In genomic region chr3:96195616-96196313, GRCm38 (mm10) we compare ENCODE assay signal across 11 mouse cellular contexts. TPM values are rescaled to one million over a fixed set of nuclear protein-coding genes. Genes with fewer than 3 reads are reported as not detected.
DNase-seq lines count a peak whose midpoint lies in the region; ATAC-seq and TF ChIP-seq lines count a peak whose summit lies in the region.
"Had no signal": no experiment of that assay in that cellular context is flagged by ENCODE, and none has a peak within 500 bp of the region (broad histone marks: within the 10 kb centered on the region; RNA-seq: fewer than 3 reads in every experiment).

No protein-coding gene starts in this region.

- 0 out of 2 replicates have a peak overlapping the region, but pooled peaks have one; percentile 68 for H3K4me3 ChIP-seq in intestine, embryonic 14.5 days (ENCODE audit: low read depth, low read length)
- H3K4me3 ChIP-seq in intestine, postnatal 0 days (ENCODE audit: low read depth, low read length): no peak overlapping the region
- peak overlapping the region; percentile 94 for H3K4me3 ChIP-seq in E14TG2a.4 (replicated peaks; ENCODE audit: low read length)
- H3K4me3 ChIP-seq in cortical plate, adult 2 months (ENCODE audit: insufficient read depth, low read length): no peak overlapping the region
- H3K4me3 ChIP-seq in liver, embryonic 13.5 days (replicated peaks): no peak overlapping the region; the same call in 1 of the 2 replicates

- H3K36me3 ChIP-seq in intestine, embryonic 14.5 days (ENCODE audit: control insufficient read depth, insufficient read depth, low read length): no peaks in the 10 kb centered on the region
- H3K36me3 ChIP-seq in intestine, postnatal 0 days (ENCODE audit: control insufficient read depth, insufficient read depth): no peaks in the 10 kb centered on the region
- H3K36me3 ChIP-seq in E14TG2a.4 (ENCODE audit: insufficient read depth, low read length): no peaks in the 10 kb centered on the region
- H3K36me3 ChIP-seq in liver, embryonic 13.5 days: peaks cover 6% of the 10 kb centered on the region; the same call in 1 of the 2 replicates
- H3K36me3 ChIP-seq: embryonic facial prominence, embryonic 12.5 days had no signal

- TF ChIP-seq POLR2A in cortical plate, adult 2 months (IDR thresholded peaks at IDR 0.05; ENCODE audit: extremely low read depth, insufficient read depth, low read length): no peak

- no peak for ATAC-seq in intestine, embryonic 14.5 days (replicated peaks; ENCODE audit: low FRiP score, low TSS enrichment, low read depth)
- no peak for ATAC-seq in intestine, postnatal 0 days
- ATAC-seq in liver, embryonic 13.5 days (ENCODE audit: low read depth): no peak
- no peak for ATAC-seq in erythroblast, adult 5-6 weeks (replicated peaks; ENCODE audit: low FRiP score, poor library complexity, severe bottlenecking)
- ATAC-seq in activated CD4-positive, CD25-positive, alpha-beta regulatory T cell, adult 4 months: no peak

- H3K9me3 ChIP-seq in intestine, embryonic 14.5 days (ENCODE audit: control insufficient read depth, low read length): no peaks in the 10 kb centered on the region
- no peaks in the 10 kb centered on the region for H3K9me3 ChIP-seq in intestine, postnatal 0 days (ENCODE audit: control insufficient read depth)
- H3K9me3 ChIP-seq in E14TG2a.4 (ENCODE audit: low read length): no peaks in the 10 kb centered on the region
- peaks cover 4% of the 10 kb centered on the region for H3K9me3 ChIP-seq in liver, embryonic 13.5 days (replicated peaks)
- H3K9me3 ChIP-seq: embryonic facial prominence, embryonic 12.5 days had no signal

- H3K4me1 ChIP-seq in intestine, embryonic 14.5 days (replicated peaks; ENCODE audit: control insufficient read depth, insufficient read depth, low read length): peaks cover 12% of the 10 kb centered on the region
- no peaks in the 10 kb centered on the region; the same call in 1 of the 2 replicates for H3K4me1 ChIP-seq in intestine, postnatal 0 days (replicated peaks; ENCODE audit: control insufficient read depth, insufficient read depth, low read length)
- H3K4me1 ChIP-seq in E14TG2a.4 (replicated peaks; ENCODE audit: low read depth, low read length): peaks cover 47% of the 10 kb centered on the region
- H3K4me1 ChIP-seq in cortical plate, adult 2 months (ENCODE audit: control insufficient read depth, insufficient read depth, low read length): peaks cover 3% of the 10 kb centered on the region; the same call in 1 of the 2 replicates
- peaks cover 30% of the 10 kb centered on the region for H3K4me1 ChIP-seq in liver, embryonic 13.5 days (replicated peaks)

- H3K4me2 ChIP-seq in intestine, embryonic 14.5 days (ENCODE audit: low read length): no peak overlapping the region
- no peak overlapping the region for H3K4me2 ChIP-seq in intestine, postnatal 0 days (replicated peaks; ENCODE audit: low read depth)
- peak overlapping the region; percentile 99; the same call in 1 of the 2 replicates for H3K4me2 ChIP-seq in liver, embryonic 13.5 days

- H3K27ac ChIP-seq in intestine, embryonic 14.5 days (ENCODE audit: low read depth): no peak overlapping the region
- H3K27ac ChIP-seq in intestine, postnatal 0 days (ENCODE audit: low read depth, low read length): no peak overlapping the region
- H3K27ac ChIP-seq in cortical plate, adult 2 months (ENCODE audit: insufficient read depth, low read length): no peak overlapping the region
- no peak overlapping the region; the same call in 1 of the 2 replicates for H3K27ac ChIP-seq in liver, embryonic 13.5 days
- H3K27ac ChIP-seq: embryonic facial prominence, embryonic 12.5 days had no signal

- TF ChIP-seq CTCF in intestine, postnatal 0 days (IDR thresholded peaks at IDR 0.05; ENCODE audit: low read depth): no peak; the same call in 1 of the 2 replicates
- TF ChIP-seq CTCF in E14TG2a.4 (conservative IDR thresholded peaks at IDR 0.05; ENCODE audit: low read length): peak; percentile 41
- TF ChIP-seq CTCF in cortical plate, adult 2 months (IDR thresholded peaks at IDR 0.05; ENCODE audit: extremely low read depth, insufficient read depth, low read length): 0 out of 2 replicates have a peak, but pooled peaks have one; percentile 18

- no peak for DNase-seq in intestine, embryonic 14.5 days (ENCODE audit: low spot score)
- DNase-seq in liver, embryonic 13.5 days: no peak
- no peak for DNase-seq in spleen, postnatal 10 days (ENCODE audit: low spot score in 2 of 2)
- DNase-seq: kidney, adult 8-10 months; right cerebral cortex, adult 18-20 months had no signal

- WGBS in intestine, embryonic 14.5 days: 87% methylated on average over 11 of the region's 11 CpGs
- WGBS in intestine, postnatal 0 days: 93% methylated on average over 11 of the region's 11 CpGs
- 84% methylated on average over 11 of the region's 11 CpGs for WGBS in liver, embryonic 13.5 days (ENCODE audit: insufficient replicate concordance)

- no peaks in the 10 kb centered on the region for H3K27me3 ChIP-seq in intestine, embryonic 14.5 days (replicated peaks; ENCODE audit: control insufficient read depth, insufficient read depth, low read length)
- no peaks in the 10 kb centered on the region for H3K27me3 ChIP-seq in intestine, postnatal 0 days (replicated peaks; ENCODE audit: control insufficient read depth, insufficient read depth, low read length)
- peaks cover 24% of the 10 kb centered on the region for H3K27me3 ChIP-seq in E14TG2a.4 (ENCODE audit: insufficient read depth, low read length)
- H3K27me3 ChIP-seq in liver, embryonic 13.5 days: peaks cover 11% of the 10 kb centered on the region; the same call in 1 of the 2 replicates
- H3K27me3 ChIP-seq: embryonic facial prominence, embryonic 12.5 days had no signal

- H3K9ac ChIP-seq in intestine, embryonic 14.5 days (ENCODE audit: low read length): no peak overlapping the region
- H3K9ac ChIP-seq in intestine, postnatal 0 days (ENCODE audit: low read depth, low read length): no peak overlapping the region
- H3K9ac ChIP-seq in liver, embryonic 13.5 days: no peak overlapping the region

RNA-seq across cellular contexts. Expression of gene Sv2a, which starts 14.8 kb away (rescaled TPM):
- 6.5 and 8.3 TPM in 2 replicates for polyA plus RNA-seq in intestine, embryonic 14.5 days (2014; fragmentation: Nextera tagmentation; extraction: Ambion mirVana)
- 2.3 and 3.5 TPM in 2 replicates for polyA plus RNA-seq in intestine, postnatal 0 days (2015; fragmentation: Nextera tagmentation; extraction: Ambion mirVana)
- polyA plus RNA-seq in cortical plate, adult 2 months (2012; rRNA removed): 279 and 292 TPM in 2 replicates
- polyA plus RNA-seq in liver, embryonic 13.5 days (2015; fragmentation: Nextera tagmentation; extraction: Ambion mirVana): 0.44 and 0.49 TPM in 2 replicates
- not detected in 2 replicates for total RNA-seq in erythroblast, adult 5-6 weeks (2015; ENCODE audit: low replicate concordance)
- not detected in 2 replicates for total RNA-seq in erythroblast, adult 5-6 weeks (2017; ENCODE audit: low replicate concordance)
- 1 to 10 TPM in 1 of 2 experiments, under 1 TPM in 1; 0.83 to 1.9 TPM for polyA plus RNA-seq in activated CD4-positive, CD25-positive, alpha-beta regulatory T cell, adult 4 months (2017; shearing (Covaris generic))

RNA-seq across cellular contexts. Expression of gene Sf3b4, which starts 23.6 kb away (rescaled TPM):
- 184 and 195 TPM in 2 replicates for polyA plus RNA-seq in intestine, embryonic 14.5 days (2014; fragmentation: Nextera tagmentation; extraction: Ambion mirVana)
- polyA plus RNA-seq in intestine, postnatal 0 days (2015; fragmentation: Nextera tagmentation; extraction: Ambion mirVana): 63.5 and 66.8 TPM in 2 replicates
- 46.0 and 51.1 TPM in 2 replicates for polyA plus RNA-seq in cortical plate, adult 2 months (2012; rRNA removed)
- 103 and 110 TPM in 2 replicates for polyA plus RNA-seq in liver, embryonic 13.5 days (2015; fragmentation: Nextera tagmentation; extraction: Ambion mirVana)
- total RNA-seq in erythroblast, adult 5-6 weeks (2015; ENCODE audit: low replicate concordance): 20.9 and 24.9 TPM in 2 replicates
- 3.6 and 3.8 TPM in 2 replicates for total RNA-seq in erythroblast, adult 5-6 weeks (2017; ENCODE audit: low replicate concordance)
- 10 to 100 TPM; 65.6 to 75.0 TPM for polyA plus RNA-seq in activated CD4-positive, CD25-positive, alpha-beta regulatory T cell, adult 4 months (2017; shearing (Covaris generic))

RNA-seq across cellular contexts. Expression of gene Bola1, which starts 23.7 kb away (rescaled TPM):
- polyA plus RNA-seq in intestine, embryonic 14.5 days (2014; fragmentation: Nextera tagmentation; extraction: Ambion mirVana): 74.2 and 79.5 TPM in 2 replicates
- 56.4 and 60.7 TPM in 2 replicates for polyA plus RNA-seq in intestine, postnatal 0 days (2015; fragmentation: Nextera tagmentation; extraction: Ambion mirVana)
- polyA plus RNA-seq in cortical plate, adult 2 months (2012; rRNA removed): 29.4 and 29.9 TPM in 2 replicates
- 50.7 and 56.1 TPM in 2 replicates for polyA plus RNA-seq in liver, embryonic 13.5 days (2015; fragmentation: Nextera tagmentation; extraction: Ambion mirVana)
- total RNA-seq in erythroblast, adult 5-6 weeks (2015; ENCODE audit: low replicate concordance): 8.8 TPM in 1 of 2 replicates, not detected in the other
- 3.2 and 5.9 TPM in 2 replicates for total RNA-seq in erythroblast, adult 5-6 weeks (2017; ENCODE audit: low replicate concordance)
- polyA plus RNA-seq in activated CD4-positive, CD25-positive, alpha-beta regulatory T cell, adult 4 months (2017; shearing (Covaris generic)): 10 to 100 TPM; 31.4 to 31.8 TPM

RNA-seq across cellular contexts. Expression of gene Hist2h2ab, which starts 23.9 kb away (rescaled TPM):
- polyA plus RNA-seq in intestine, embryonic 14.5 days (2014; fragmentation: Nextera tagmentation; extraction: Ambion mirVana): 0.74 and 1.3 TPM in 2 replicates
- polyA plus RNA-seq in intestine, postnatal 0 days (2015; fragmentation: Nextera tagmentation; extraction: Ambion mirVana): 0.42 TPM in 1 of 2 replicates, not detected in the other
- 1.3 and 2.7 TPM in 2 replicates for polyA plus RNA-seq in cortical plate, adult 2 months (2012; rRNA removed)
- polyA plus RNA-seq in liver, embryonic 13.5 days (2015; fragmentation: Nextera tagmentation; extraction: Ambion mirVana): 0.85 TPM in 1 of 2 replicates, not detected in the other
- total RNA-seq in erythroblast, adult 5-6 weeks (2015; ENCODE audit: low replicate concordance): 6.5 TPM in 1 of 2 replicates, not detected in the other
- total RNA-seq in erythroblast, adult 5-6 weeks (2017; ENCODE audit: low replicate concordance): 35.6 and 94.8 TPM in 2 replicates
- 1 to 10 TPM in 1 of 2 experiments, not detected in 1; 1.3 TPM for polyA plus RNA-seq in activated CD4-positive, CD25-positive, alpha-beta regulatory T cell, adult 4 months (2017; shearing (Covaris generic))

RNA-seq across cellular contexts. Expression of gene Hist2h2ac, which starts 24.9 kb away (rescaled TPM):
- polyA plus RNA-seq in intestine, embryonic 14.5 days (2014; fragmentation: Nextera tagmentation; extraction: Ambion mirVana): 7.9 and 9.7 TPM in 2 replicates
- 2.3 and 3.4 TPM in 2 replicates for polyA plus RNA-seq in intestine, postnatal 0 days (2015; fragmentation: Nextera tagmentation; extraction: Ambion mirVana)
- polyA plus RNA-seq in cortical plate, adult 2 months (2012; rRNA removed): 1.9 and 4.6 TPM in 2 replicates
- 12.9 and 19.8 TPM in 2 replicates for polyA plus RNA-seq in liver, embryonic 13.5 days (2015; fragmentation: Nextera tagmentation; extraction: Ambion mirVana)
- total RNA-seq in erythroblast, adult 5-6 weeks (2015; ENCODE audit: low replicate concordance): 18.3 and 36.8 TPM in 2 replicates
- total RNA-seq in erythroblast, adult 5-6 weeks (2017; ENCODE audit: low replicate concordance): 1,217 and 1,495 TPM in 2 replicates
- polyA plus RNA-seq in activated CD4-positive, CD25-positive, alpha-beta regulatory T cell, adult 4 months (2017; shearing (Covaris generic)): 10 to 100 TPM in 1 of 2 experiments, 1 to 10 TPM in 1; 5.3 to 11.8 TPM

Comparison
In these comparisons a context has a peak if more than half of its experiments do, and no peak if none do; other contexts are left out.
1. H3K4me3 ChIP-seq: peak in intestine, embryonic 14.5 days (single experiment) and E14TG2a.4 (single experiment); none in intestine, postnatal 0 days (single experiment), cortical plate, adult 2 months (single experiment) and liver, embryonic 13.5 days (single experiment).
2. RNA of gene Sv2a, which starts 14.8 kb away (polyA plus RNA-seq): 279 to 292 TPM in cortical plate, adult 2 months; 6.5 to 8.3 TPM in intestine, embryonic 14.5 days, 2.3 to 3.5 TPM in intestine, postnatal 0 days, 0.83 to 1.9 TPM in activated CD4-positive, CD25-positive, alpha-beta regulatory T cell, adult 4 months and 0.44 to 0.49 TPM in liver, embryonic 13.5 days; every median in the first group is over 10 times any median in the second.